Mouse (Mus musculus) cerebellum, adult 11-12 months (tissue): ENCODE results near the gene Fcer1g.

Source experiments
- DNase-seq: peaks from one replicate; pipeline ENCODE4 v3.0.0; 2022

Gene Fcer1g

GRCm38 (mm10) chr1:171239992-171240744 is 6.0 kb upstream of the Fcer1g start:
- DNase-seq = no peak

- DNase-seq = no peak
Measured at GRCm38 (mm10) chr1:171238463-171238862, 4.3 kb upstream of the Fcer1g start.

GRCm38 (mm10) chr1:171237438-171237837 is 3.3 kb upstream of the Fcer1g start:
- DNase-seq = no peak

GRCm38 (mm10) chr1:171235791-171236190 is 1.6 kb upstream of the Fcer1g start:
- DNase-seq = no peak

GRCm38 (mm10) chr1:171234538-171234937 is 373 bp upstream of the Fcer1g start:
- DNase-seq = no peak

GRCm38 (mm10) chr1:171232800-171233730 is 1.1 kb downstream of the Fcer1g start:
- no peak for DNase-seq

GRCm38 (mm10) chr1:171232348-171232747 is 1.8 kb downstream of the Fcer1g start:
- no peak for DNase-seq

GRCm38 (mm10) chr1:171231844-171232243 is 2.3 kb downstream of the Fcer1g start:
- no peak for DNase-seq

GRCm38 (mm10) chr1:171230215-171230614 is 4.0 kb downstream of the Fcer1g start:
- DNase-seq = no peak

GRCm38 (mm10) chr1:171229750-171230149 is 4.4 kb downstream of the Fcer1g start:
- DNase-seq = no peak

- no peak for DNase-seq
Measured at GRCm38 (mm10) chr1:171227879-171228278, 6.3 kb downstream of the Fcer1g start.

GRCm38 (mm10) chr1:171226780-171227179 is 7.4 kb downstream of the Fcer1g start:
- DNase-seq = no peak

- no peak for DNase-seq
Measured at GRCm38 (mm10) chr1:171224857-171225256, 9.3 kb downstream of the Fcer1g start, which contains the start of gene Apoa2. TSS of gene Apoa2 (plus strand) at chr1:171225054.

GRCm38 (mm10) chr1:171223796-171224195 is 10.4 kb downstream of the Fcer1g start:
- peak; percentile 38 for DNase-seq

GRCm38 (mm10) chr1:171223168-171223567 is 11.0 kb downstream of the Fcer1g start:
- DNase-seq = peak; percentile 39

- DNase-seq = peak; percentile 98
Measured at GRCm38 (mm10) chr1:171222238-171223155, 11.7 kb downstream of the Fcer1g start, which contains the start of gene Tomm40l. TSS of gene Tomm40l (minus strand) at chr1:171222514.

GRCm38 (mm10) chr1:171221281-171222193 is 12.6 kb downstream of the Fcer1g start:
- peak; percentile 50 for DNase-seq

GRCm38 (mm10) chr1:171220871-171221270 is 13.3 kb downstream of the Fcer1g start:
- peak; percentile 82 for DNase-seq

- DNase-seq = no peak
Measured at GRCm38 (mm10) chr1:171216241-171216955, 17.8 kb downstream of the Fcer1g start.

- DNase-seq = no peak
Measured at GRCm38 (mm10) chr1:171213801-171214496, 20.2 kb downstream of the Fcer1g start, which contains the start of gene Nr1i3. TSS of gene Nr1i3 (plus strand) at chr1:171213970.
